Mouse (Mus musculus) frontal cortex, postnatal 14 days (tissue): ENCODE data around the gene Etv4.
A peak's percentile ranks its signal among the peaks of the same experiment; 100 is the strongest.

ENCODE experiments used
- DNase-seq, 2 experiments: peaks; one replicate each; pipeline ENCODE4 v3.0.0; 2022; ENCODE audit warnings: low spot score in 2 of 2

Etv4 gene

GRCm38 (mm10) chr11:101785852-101786205 lies 658 bp upstream of the Etv4 start:
- no peak for DNase-seq

DNA sequence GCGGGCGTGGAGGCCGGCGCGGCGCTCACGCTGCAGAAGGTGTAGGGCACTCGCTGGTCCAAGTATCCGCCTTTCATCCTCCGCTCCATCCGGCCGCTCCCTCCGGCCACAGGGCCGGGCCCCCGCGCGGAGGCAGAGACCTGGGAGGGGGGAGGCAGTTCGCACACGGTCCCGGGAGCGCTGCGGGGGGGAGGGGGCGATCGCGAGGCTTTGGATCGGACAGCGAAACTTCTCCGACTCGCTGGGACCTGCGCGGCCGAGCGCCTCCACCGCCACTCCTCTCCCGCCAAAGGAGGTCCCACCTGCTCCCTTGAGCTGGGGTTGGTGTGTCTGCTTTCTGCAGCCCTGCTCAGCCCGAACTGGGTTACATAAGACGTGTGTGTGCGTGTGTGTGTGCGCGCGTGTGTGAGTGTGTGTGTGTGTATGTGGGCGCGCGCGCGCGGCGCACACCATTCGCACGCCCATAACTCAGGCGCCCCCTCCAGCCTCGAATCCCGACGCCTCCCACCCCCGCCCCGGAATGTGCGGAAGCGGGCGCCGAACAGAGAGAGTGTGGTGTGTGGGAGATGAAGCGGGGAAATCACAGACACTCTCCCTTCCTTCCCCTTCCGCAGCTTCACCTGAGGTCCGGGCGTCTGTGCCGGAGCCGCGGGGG lies 556 bp downstream of the Etv4 start:
- peak in 1 of 2 experiments; percentile 29 for DNase-seq

DNA sequence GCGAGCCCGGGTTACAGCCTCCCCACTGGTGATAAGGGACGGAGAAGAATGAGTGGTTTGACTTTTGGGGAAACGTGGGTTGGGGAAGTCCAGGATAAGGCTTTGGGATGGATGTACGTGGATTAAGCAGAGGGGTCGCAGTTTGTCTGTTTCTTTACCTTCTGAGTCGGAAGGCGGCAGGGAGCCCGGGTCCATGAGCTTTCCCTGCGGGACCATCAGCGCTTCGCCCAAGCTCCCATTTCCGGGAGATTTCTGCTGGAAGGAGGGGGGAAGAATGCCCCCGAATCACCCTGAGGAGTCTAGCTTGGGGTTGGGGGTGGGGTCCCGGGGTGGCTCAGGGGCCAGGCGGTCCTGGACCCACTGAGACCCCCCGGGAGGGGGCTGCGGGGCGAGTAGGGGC lies 1.1 kb downstream of the Etv4 start:
- no peak for DNase-seq

- no peak for DNase-seq
These were observed 1.6 kb downstream of the Etv4 start for GRCm38 (mm10) chr11:101783584-101783983.

GRCm38 (mm10) chr11:101783135-101783534 lies 2.0 kb downstream of the Etv4 start:
- DNase-seq, result no peak

DNA sequence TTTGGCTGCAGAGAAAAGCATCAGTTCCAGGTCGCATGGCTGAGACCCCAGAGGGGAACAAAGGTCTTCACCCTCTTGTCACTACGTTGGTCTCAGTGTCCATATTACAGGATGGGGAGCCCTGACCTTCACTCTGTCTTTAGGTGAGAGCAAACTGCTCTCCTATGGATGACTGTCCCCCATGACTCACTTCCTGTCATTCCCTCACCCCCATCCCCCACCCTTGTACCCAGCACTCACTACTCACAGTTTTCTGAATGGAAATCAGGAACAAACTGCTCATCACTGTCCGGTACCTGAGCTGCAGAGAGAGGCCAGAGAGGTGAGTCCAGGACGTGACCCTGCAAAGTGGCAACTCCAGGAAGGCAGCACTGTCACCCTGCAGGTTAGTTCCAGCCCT lies 8.3 kb downstream of the Etv4 start:
- no peak for DNase-seq

- no peak for DNase-seq
These were observed 12.7 kb downstream of the Etv4 start for GRCm38 (mm10) chr11:101772449-101772848.

GRCm38 (mm10) chr11:101772027-101772426 lies 13.1 kb downstream of the Etv4 start:
- DNase-seq, result no peak

DNA sequence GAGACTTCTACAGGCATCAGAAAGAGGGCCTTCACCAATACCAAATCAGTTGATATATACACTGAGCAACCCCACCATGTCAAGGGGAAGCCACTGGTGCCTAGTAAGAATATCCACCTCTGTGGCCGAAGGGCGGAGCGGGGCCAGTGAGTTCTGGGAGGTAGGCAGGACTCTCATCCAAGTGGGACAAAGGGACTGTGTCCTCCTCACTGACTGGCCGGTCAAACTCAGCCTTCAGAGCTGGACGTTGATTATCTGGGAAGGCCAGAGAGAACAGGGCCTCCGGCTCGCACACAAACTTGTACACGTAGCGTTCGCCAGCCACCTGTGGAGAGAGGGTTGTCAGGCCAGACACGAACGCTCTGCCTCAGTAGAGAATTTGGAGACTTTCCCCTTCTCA lies 14.9 kb downstream of the Etv4 start:
- no peak for DNase-seq

DNA sequence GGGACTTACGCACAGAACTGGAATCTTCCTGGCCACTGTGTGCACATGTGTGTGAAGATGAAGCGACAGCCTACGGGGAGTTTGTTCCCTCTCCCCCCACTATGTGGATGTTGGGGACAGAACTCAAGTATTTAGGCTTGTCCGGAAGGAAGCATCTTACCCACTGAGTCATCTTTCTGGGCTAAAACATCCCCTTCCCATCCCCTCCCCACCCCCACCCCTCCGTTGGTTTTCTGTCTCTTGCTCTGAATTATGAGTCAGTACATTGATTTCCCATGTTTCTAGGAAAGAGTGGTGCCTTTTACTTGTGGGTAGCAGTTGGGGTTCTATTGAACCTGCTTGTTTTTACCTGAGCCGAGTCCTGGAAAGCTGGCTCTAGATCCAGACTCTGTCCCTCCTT lies 16.4 kb downstream of the Etv4 start:
- DNase-seq, result no peak

GRCm38 (mm10) chr11:101767326-101767725 lies 17.8 kb downstream of the Etv4 start:
- DNase-seq, result no peak

DNA sequence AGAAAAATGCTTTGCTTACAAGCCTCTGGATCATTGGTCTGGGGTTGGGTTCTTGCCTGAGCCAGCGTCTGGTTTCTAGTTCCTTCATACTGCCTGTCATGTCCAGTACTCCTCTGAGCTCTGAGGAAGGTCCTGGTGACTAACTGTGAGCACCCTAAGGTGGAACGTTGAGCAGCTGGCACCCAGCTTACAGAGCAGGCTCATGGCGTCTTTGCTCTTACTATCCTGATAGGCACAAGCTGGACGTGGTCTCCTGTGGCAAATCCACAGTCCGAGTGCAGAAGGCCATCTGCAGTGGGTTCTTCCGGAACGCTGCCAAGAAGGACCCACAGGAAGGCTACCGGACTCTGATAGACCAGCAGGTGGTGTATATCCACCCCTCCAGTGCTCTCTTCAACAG lies 20.6 kb downstream of the Etv4 start:
- DNase-seq, result no peak

DNA sequence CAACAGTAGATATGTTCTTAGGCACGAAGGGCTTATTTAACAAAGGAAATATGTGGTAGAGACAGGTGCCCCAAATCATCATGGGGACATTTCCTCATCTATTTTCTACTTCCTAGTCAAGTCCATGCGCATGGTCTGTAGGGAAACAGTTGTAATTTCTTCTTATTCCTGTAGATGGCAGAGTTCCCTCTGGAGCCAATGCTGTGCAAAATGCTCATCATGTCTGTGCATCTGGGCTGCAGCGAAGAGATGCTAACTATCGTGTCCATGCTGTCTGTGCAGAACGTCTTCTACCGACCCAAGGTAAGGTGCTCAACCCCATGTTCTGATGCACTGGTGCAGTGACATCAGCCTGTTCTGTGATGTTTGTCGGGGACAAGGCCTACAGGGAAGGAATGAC lies 21.4 kb downstream of the Etv4 start:
- no peak for DNase-seq

DNA sequence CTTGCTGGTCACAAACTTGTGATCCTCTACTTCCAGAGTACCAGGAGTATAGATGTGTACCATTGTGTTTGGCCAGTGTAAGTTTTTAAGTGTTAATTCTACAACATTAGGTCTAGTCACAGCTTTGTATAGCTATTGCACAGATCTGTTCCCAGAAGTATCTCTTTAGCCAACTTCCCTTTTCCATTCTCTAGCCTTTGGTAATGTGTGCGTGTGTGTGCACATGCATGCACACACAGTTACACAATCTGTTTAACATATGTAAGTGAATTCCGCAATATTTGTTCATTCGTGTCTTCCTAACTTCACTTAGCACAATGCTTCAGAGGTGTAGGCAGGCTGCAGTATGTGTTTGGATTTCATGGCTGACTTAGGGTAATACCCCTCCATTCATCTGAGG lies 25.6 kb downstream of the Etv4 start:
- no peak for DNase-seq

DNA sequence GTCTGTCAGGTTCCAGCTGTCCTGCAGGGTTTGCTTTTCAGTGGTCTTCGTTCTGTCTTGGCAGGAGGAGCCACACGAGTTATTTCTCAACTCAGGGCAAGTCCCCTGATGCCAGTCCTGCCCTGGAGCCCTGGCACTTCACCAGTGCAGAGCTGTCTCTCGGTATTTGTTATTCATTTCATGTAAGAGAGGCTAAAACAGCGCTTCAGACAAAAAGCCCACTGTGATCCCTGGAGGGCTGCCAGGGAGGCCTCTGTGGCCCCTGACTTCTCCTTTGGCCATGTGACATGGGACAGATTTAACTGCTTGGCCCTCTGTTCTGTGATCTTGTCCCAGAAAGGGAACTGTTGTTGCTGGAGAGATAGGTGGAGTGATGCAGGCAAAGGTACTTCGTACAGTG lies 26.7 kb downstream of the Etv4 start:
- peak; percentile 35 to 52 for DNase-seq

GRCm38 (mm10) chr11:101757366-101757765 lies 27.8 kb downstream of the Etv4 start:
- DNase-seq, result no peak

- DNase-seq, result no peak
These were observed 28.6 kb downstream of the Etv4 start for GRCm38 (mm10) chr11:101756616-101757015.

- DNase-seq, result no peak
These were observed 51.6 kb downstream of the Etv4 start for GRCm38 (mm10) chr11:101733596-101733995.

DNA sequence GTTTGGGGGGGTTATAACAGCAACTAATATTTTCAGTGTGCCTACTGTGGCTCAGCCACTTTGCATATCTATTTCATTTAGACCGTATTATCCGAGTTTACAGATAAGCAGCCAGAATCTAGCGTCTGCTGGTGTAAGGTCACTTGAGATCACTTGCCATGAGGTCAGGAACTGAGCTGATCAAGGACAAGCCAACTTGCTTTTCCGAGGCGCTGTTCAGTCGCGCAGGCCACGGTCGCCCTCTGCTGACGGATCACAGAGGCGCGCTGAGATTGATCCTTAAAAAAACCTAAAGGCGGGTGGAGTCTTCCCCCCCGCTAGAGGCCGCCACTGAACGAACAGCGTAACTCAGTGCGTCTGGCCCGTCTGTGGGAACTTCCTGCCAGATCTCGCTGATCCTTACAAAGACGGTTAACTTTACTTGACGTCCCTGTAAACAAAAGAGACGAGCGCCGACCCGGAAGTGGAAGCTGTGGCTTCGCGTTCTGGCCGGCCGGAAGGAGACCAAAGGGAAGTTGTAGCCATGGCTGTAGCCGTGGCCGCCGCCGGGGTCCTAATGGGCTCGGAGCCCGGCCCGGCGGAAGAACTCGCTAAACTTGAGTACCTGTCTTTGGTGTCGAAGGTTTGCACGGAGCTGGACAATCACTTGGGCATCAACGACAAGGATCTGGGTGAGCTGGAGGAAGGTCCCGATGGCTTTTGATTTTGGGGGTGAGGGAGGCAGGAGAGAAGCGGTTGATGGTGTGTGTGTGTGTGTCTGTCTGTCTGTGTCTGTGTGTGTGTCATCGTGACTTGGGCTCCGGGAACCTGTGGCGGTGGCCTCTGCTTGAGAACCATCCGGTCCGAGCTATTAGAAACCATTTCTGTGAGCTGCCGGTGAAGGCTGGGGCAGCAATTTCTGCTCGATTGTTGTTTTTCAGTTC lies 52.4 kb downstream of the Etv4 start, which contains the start of gene Dhx8:
TSS of gene Dhx8 (plus strand) at position 402 of the 923 bp plus-strand sequence.
- peak; percentile 97 for DNase-seq

DNA sequence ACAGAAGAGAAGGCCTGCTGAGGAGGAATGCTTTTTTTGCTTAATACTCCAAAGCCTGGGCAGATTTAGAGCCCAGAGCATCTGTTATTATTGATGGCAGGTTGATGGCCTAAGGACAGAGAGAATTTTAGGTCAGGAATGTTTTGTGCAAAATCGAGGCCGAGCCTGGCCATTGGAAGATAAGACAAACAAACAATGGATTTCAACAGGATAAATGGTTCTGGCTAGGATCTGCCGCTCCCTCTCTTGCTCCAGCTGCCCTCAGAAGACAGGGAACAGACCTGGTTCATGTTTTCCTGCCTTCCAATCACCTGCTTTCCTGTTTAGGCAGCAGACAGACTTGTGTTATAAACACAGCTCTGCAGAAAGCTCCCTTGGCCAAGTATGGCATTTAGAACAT lies 55.9 kb downstream of the Etv4 start:
- DNase-seq, result no peak

DNA sequence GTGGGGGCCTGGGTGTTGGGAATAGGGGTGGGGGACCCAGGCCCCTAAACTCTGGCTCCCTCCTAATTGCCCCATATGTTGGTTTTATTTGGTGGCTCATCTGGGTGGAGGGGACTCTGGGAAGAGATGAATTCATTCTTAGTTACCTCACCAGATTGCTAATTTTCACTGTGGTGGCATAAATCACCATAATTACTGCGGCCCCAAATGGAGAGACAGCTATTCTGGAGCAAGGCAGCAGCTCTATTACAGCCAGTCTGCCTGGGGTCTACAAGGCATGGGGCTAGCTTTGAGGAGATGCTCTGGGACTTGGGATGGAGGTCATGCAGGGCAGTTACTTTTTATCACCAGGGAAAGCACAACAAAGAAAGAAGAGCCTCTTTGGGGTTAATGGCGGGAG lies 58.4 kb downstream of the Etv4 start:
- no peak for DNase-seq

GRCm38 (mm10) chr11:101725043-101725442 lies 60.1 kb downstream of the Etv4 start:
- no peak for DNase-seq

DNA sequence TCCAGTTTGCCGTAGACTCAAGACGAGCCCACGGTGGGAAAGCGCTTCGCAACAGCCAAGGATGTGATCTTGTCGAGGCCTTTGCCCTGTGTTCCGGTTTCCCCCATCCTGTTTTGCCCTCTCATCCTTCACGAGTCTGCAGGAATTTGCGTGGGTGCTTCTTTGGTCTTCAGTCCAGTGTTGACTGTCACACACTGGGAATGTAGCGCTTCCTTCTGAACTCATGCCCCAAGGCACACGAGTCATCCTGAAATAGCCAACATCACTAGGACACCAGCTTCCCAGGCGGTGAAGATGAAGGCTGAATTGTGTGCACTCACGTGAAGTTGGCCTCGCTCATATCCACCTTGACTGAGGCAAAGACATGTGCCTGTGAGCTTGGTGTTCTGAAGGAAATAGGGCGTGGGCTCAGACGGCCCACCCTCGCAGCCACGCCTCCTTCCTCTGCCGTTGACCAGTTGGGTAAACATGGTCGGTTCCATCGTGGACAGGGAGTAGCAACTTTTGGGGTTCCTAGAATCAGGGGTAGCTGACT lies 65.1 kb downstream of the Etv4 start:
- no peak for DNase-seq
